Mouse (Mus musculus) bone marrow macrophage, adult 2 months (primary cell): ENCODE measurements around the gene Gsto1.

Experiments
- CTCF ChIP-seq: IDR thresholded peaks from 2 replicates; pipeline ENCODE4 v1.5.1; 2012; ENCODE audit warnings: low read depth, mild to moderate bottlenecking, low read length, moderate library complexity
- POLR2A ChIP-seq: IDR thresholded peaks from 2 replicates; pipeline ENCODE4 v1.6.1; 2012; ENCODE audit warnings: mild to moderate bottlenecking, low read depth, low read length, borderline replicate concordance

- TF ChIP-seq CTCF (no peak), POLR2A (no peak)
Observed at GRCm38 (mm10) chr19:47903679-47904078, 48.9 kb downstream of the Gsto1 start.
